Mouse (Mus musculus) MEL (cell line): Measurements from ENCODE around the gene Epha3.

Experiments
- CHD2 ChIP-seq: IDR thresholded peaks from 2 replicates; pipeline ENCODE4 v1.6.1; 2011; ENCODE audit warnings: low read length, improper control_type of control experiment
- CTCF ChIP-seq, 3 experiments: IDR thresholded peaks in 2 of 3; conservative IDR thresholded peaks in 1 of 3; 2 replicates each; pipeline ENCODE4 v1.5.1; 2011 to 2012; ENCODE audit warnings: low read length in 3 of 3, low read depth in 2 of 3, mild to moderate bottlenecking in 2 of 3, improper control_type of control experiment in 1 of 3, inconsistent platforms in 1 of 3, mixed read lengths in 1 of 3, moderate library complexity in 1 of 3; ENCODE audit not compliant: control insufficient read depth in 1 of 3, insufficient read depth in 1 of 3, poor library complexity in 1 of 3, severe bottlenecking in 1 of 3
- ELF1 ChIP-seq: IDR thresholded peaks from 2 replicates; pipeline ENCODE4 v1.6.1; 2014; ENCODE audit warnings: low read depth, mild to moderate bottlenecking, inconsistent platforms, low read length, improper control_type of control experiment, moderate library complexity
- EP300 ChIP-seq, 2 experiments: IDR thresholded peaks; 2 replicates each; pipeline ENCODE4 v1.6.1; 2011; ENCODE audit warnings: improper control_type of control experiment in 2 of 2, low read length in 2 of 2, low read depth in 1 of 2, mild to moderate bottlenecking in 1 of 2
- POLR2A ChIP-seq, 2 experiments: IDR thresholded peaks; 2 replicates each; pipeline ENCODE4 v1.6.1; 2011 to 2012; ENCODE audit warnings: low read length in 2 of 2, mild to moderate bottlenecking in 2 of 2, control low read depth in 1 of 2, improper control_type of control experiment in 1 of 2, low read depth in 1 of 2, moderate library complexity in 1 of 2; ENCODE audit not compliant: control insufficient read depth in 1 of 2, insufficient read depth in 1 of 2, poor library complexity in 1 of 2
- RAD21 ChIP-seq: IDR thresholded peaks from 2 replicates; pipeline ENCODE4 v1.6.1; 2011; ENCODE audit warnings: mild to moderate bottlenecking, low read depth, low read length, improper control_type of control experiment
- SIN3A ChIP-seq: IDR thresholded peaks from 2 replicates; pipeline ENCODE4 v1.6.1; 2012; ENCODE audit warnings: low read length, improper control_type of control experiment, inconsistent platforms
- ZC3H11A ChIP-seq: IDR thresholded peaks from 2 replicates; pipeline ENCODE4 v1.6.1; 2012; ENCODE audit warnings: low read depth, mild to moderate bottlenecking, inconsistent platforms, low read length, improper control_type of control experiment

DNA sequence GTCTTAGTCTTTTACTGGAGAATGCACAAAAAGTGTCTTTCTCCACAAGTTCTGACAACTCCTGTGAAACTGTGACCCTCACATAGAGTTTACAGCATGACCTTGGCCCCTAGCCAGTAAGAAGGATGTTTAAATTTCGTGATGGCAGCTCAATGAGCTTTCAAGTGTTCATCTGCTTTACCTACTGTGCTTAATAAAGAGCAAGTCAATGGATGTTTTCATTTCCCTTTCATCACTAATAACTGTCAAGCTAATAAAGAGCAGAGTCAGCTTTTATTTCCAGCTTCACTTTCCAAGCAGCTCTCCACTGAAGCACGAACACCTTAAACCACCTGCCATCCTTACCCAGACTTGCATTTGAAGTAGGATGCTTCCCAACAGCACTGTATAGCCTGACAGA is 103.9 kb downstream of the Epha3 start:
- TF ChIP-seq POLR2A (IDR thresholded peaks at IDR 0.05; ENCODE audit: control insufficient read depth in 1 of 2, insufficient read depth in 1 of 2, low read depth in 1 of 2, low read length in 2 of 2, poor library complexity in 1 of 2): no peak
- no peak for TF ChIP-seq RAD21
- TF ChIP-seq EP300 (IDR thresholded peaks at IDR 0.05; ENCODE audit: low read depth in 1 of 2, low read length in 2 of 2): no peak
- no peak for TF ChIP-seq ZC3H11A
- no peak for TF ChIP-seq ELF1
- TF ChIP-seq CTCF (IDR thresholded peaks at IDR 0.05 in 2 of 3, conservative IDR thresholded peaks at IDR 0.05 in 1 of 3; ENCODE audit: control insufficient read depth in 1 of 3, insufficient read depth in 1 of 3, low read depth in 2 of 3, low read length in 3 of 3, poor library complexity in 1 of 3, severe bottlenecking in 1 of 3): no peak
- TF ChIP-seq SIN3A: no peak
- TF ChIP-seq CHD2: no peak
